Comparison of ENCODE assay signal across 13 mouse cellular contexts in the genomic region with DNA sequence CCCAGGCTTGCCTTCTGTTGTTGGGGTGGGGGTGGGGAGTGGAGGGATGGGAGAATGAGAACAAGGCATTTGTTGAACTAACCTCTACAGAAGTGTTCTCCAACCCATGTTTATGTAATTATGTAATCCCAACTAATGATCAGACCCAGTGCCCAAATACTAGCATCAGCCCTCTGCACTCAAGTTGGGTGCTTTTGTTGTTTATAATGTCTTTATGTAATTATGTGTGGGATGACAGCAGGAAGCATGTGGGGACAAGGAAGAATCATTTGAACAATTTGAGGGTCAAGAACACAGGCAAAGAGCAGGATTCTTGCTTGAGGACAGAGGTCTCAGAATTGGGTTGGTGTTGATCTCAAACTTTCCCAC.
A peak's percentile ranks its signal among the peaks of the same experiment; 100 is the strongest.
DNase-seq lines count a peak whose midpoint lies in the region; ATAC-seq and TF ChIP-seq lines count a peak whose summit lies in the region.
"Had no signal": no experiment of that assay in that cellular context is flagged by ENCODE, and none has a peak within 500 bp of the region (broad histone marks: within the 10 kb centered on the region; RNA-seq: fewer than 3 reads in every experiment).

No protein-coding gene starts in this region.

- no peak for DNase-seq in cerebellum, adult 2 months
- no peak for DNase-seq in cerebellum, adult 11-12 months
- DNase-seq in layer of hippocampus, adult 2 months (ENCODE audit: low spot score in 2 of 2), result no peak
- DNase-seq in layer of hippocampus, adult 9-11 months, result no peak
- DNase-seq in thymus, postnatal 25 days, result no peak
- DNase-seq: adrenal gland, postnatal 36 days; heart, postnatal 10 days; thymus, postnatal 36 days had no signal

- H3K27ac ChIP-seq in cerebellum, adult 2 months (ENCODE audit: insufficient read depth, low read length), result no peak overlapping the region; the same call in 1 of the 2 replicates
- H3K27ac ChIP-seq in layer of hippocampus, adult 2 months, result peak overlapping the region; percentile 96
- H3K27ac ChIP-seq in forebrain, embryonic 15.5 days (replicated peaks), result no peak overlapping the region
- no peak overlapping the region for H3K27ac ChIP-seq in midbrain, embryonic 16.5 days (ENCODE audit: low read length)
- H3K27ac ChIP-seq: limb, embryonic 13.5 days; macrophage had no signal

- no peak for ATAC-seq in forebrain, embryonic 15.5 days (replicated peaks)
- ATAC-seq in midbrain, embryonic 16.5 days, result no peak
- no peak for ATAC-seq in inflammation-experienced regulatory T-cells, adult 6 months

- 0 out of 2 replicates have a peak overlapping the region, but pooled peaks have one; percentile 23 for H3K9ac ChIP-seq in forebrain, embryonic 15.5 days (replicated peaks)
- H3K9ac ChIP-seq in midbrain, embryonic 16.5 days (ENCODE audit: low read depth, low read length), result peak overlapping the region; percentile 86; the same call in 1 of the 2 replicates
- H3K9ac ChIP-seq: limb, embryonic 13.5 days had no signal

- H3K4me3 ChIP-seq in cerebellum, adult 2 months (replicated peaks; ENCODE audit: insufficient read depth, low read depth, low read length), result peak overlapping the region; percentile 85
- peak overlapping the region; percentile 63 for H3K4me3 ChIP-seq in layer of hippocampus, adult 2 months
- H3K4me3 ChIP-seq in forebrain, embryonic 15.5 days, result peak overlapping the region; percentile 61
- peak overlapping the region; percentile 71 for H3K4me3 ChIP-seq in midbrain, embryonic 16.5 days (ENCODE audit: low read depth, low read length)

- H3K9me3 ChIP-seq in forebrain, embryonic 15.5 days, result no peaks in the 10 kb centered on the region
- no peaks in the 10 kb centered on the region for H3K9me3 ChIP-seq in midbrain, embryonic 16.5 days (replicated peaks; ENCODE audit: control insufficient read depth, low read length, poor library complexity, severe bottlenecking)
- H3K9me3 ChIP-seq: limb, embryonic 13.5 days had no signal

- no peaks in the 10 kb centered on the region for H3K36me3 ChIP-seq in forebrain, embryonic 15.5 days
- H3K36me3 ChIP-seq in midbrain, embryonic 16.5 days (ENCODE audit: control insufficient read depth, insufficient read depth, low read length), result no peaks in the 10 kb centered on the region
- H3K36me3 ChIP-seq: limb, embryonic 13.5 days had no signal

- no peak for TF ChIP-seq POLR2A in cerebellum, adult 2 months (IDR thresholded peaks at IDR 0.05; ENCODE audit: borderline replicate concordance, insufficient read depth, low read length)

- H3K4me2 ChIP-seq in forebrain, embryonic 15.5 days (replicated peaks), result peak overlapping the region; percentile 62
- H3K4me2 ChIP-seq in midbrain, embryonic 16.5 days (ENCODE audit: low read length), result peak overlapping the region; percentile 74

- TF ChIP-seq CTCF in cerebellum, adult 2 months (IDR thresholded peaks at IDR 0.05; ENCODE audit: borderline replicate concordance, insufficient read depth, low read depth, low read length), result no peak
- TF ChIP-seq CTCF in layer of hippocampus, adult 2 months (conservative IDR thresholded peaks at IDR 0.05), result no peak

- no peaks in the 10 kb centered on the region for H3K27me3 ChIP-seq in cerebellum, adult 2 months (ENCODE audit: control insufficient read depth, insufficient read depth, low read length)
- no peaks in the 10 kb centered on the region for H3K27me3 ChIP-seq in forebrain, embryonic 15.5 days
- H3K27me3 ChIP-seq in midbrain, embryonic 16.5 days (ENCODE audit: control insufficient read depth, insufficient read depth, low read depth, low read length), result no peaks in the 10 kb centered on the region

- H3K4me1 ChIP-seq in cerebellum, adult 2 months (ENCODE audit: control insufficient read depth, insufficient read depth, low read length), result peaks cover 16% of the 10 kb centered on the region
- H3K4me1 ChIP-seq in forebrain, embryonic 15.5 days, result peaks cover 47% of the 10 kb centered on the region
- peaks cover 35% of the 10 kb centered on the region for H3K4me1 ChIP-seq in midbrain, embryonic 16.5 days (ENCODE audit: control insufficient read depth, insufficient read depth, low read length)
